Mouse (Mus musculus) induced T-regulatory cell, adult 2 months (primary cell): ENCODE data around the gene Mapk14.

Experiments
- DNase-seq: peaks from one replicate; pipeline ENCODE4 v3.0.0-alpha.2; 2012; ENCODE audit warnings: low read depth

Gene Mapk14

GRCm38 (mm10) chr17:28785036-28785435 lies 93.9 kb downstream of the Mapk14 start:
- DNase-seq = no peak

GRCm38 (mm10) chr17:28787507-28787906 lies 96.4 kb downstream of the Mapk14 start:
- no peak for DNase-seq

- no peak for DNase-seq
Observed at GRCm38 (mm10) chr17:28797031-28797430, 105.9 kb downstream of the Mapk14 start.
